Mouse (Mus musculus): ENCODE data around the gene Glg1.
"Not testable (repeated sequence)": the region's sequence is repeated elsewhere in the genome, so short reads cannot be mapped to it uniquely, and the experiment has no call there.

GRCm38 (mm10) chr8:111266161-111266560 is 7.1 kb upstream of the Glg1 start:
- not testable (repeated sequence) for TF ChIP-seq POLR2A, CTCF (IDR thresholded peaks at IDR 0.05; ENCODE audit: insufficient read depth, low read depth, low read length)
